Mouse (Mus musculus): ENCODE data around the gene Nt5e.
"Not testable (repeated sequence)": the region's sequence is repeated elsewhere in the genome, so short reads cannot be mapped to it uniquely, and the experiment has no call there.

The Nt5e gene

GRCm38 (mm10) chr9:88326930-88327901 lies at the start of gene Nt5e:
Gene Nt5e (plus strand): TSS chr9:88327197.
- no peak for DNase-seq (ENCODE audit: low read depth)

GRCm38 (mm10) chr9:88277588-88277987 lies 49.4 kb upstream of the Nt5e start:
- no peak for DNase-seq (ENCODE audit: low read depth)

GRCm38 (mm10) chr9:88279728-88280127 lies 47.3 kb upstream of the Nt5e start:
- no peak for DNase-seq (ENCODE audit: low read depth)

GRCm38 (mm10) chr9:88289568-88290168 lies 37.3 kb upstream of the Nt5e start:
- peak; percentile 50 for DNase-seq (ENCODE audit: low read depth)

GRCm38 (mm10) chr9:88292836-88293370 lies 34.1 kb upstream of the Nt5e start:
- DNase-seq (ENCODE audit: low read depth), result peak; percentile 76

- DNase-seq (ENCODE audit: low read depth), result no peak
Observed at GRCm38 (mm10) chr9:88295798-88296197, 31.2 kb upstream of the Nt5e start.

- DNase-seq (ENCODE audit: low read depth), result no peak
Observed at GRCm38 (mm10) chr9:88296321-88296720, 30.7 kb upstream of the Nt5e start.

GRCm38 (mm10) chr9:88297244-88297643 lies 29.8 kb upstream of the Nt5e start:
- not testable (repeated sequence) for DNase-seq (ENCODE audit: low read depth)

GRCm38 (mm10) chr9:88297871-88298658 lies 28.9 kb upstream of the Nt5e start:
- DNase-seq (ENCODE audit: low read depth), result no peak

- no peak for DNase-seq (ENCODE audit: low read depth)
Observed at GRCm38 (mm10) chr9:88307019-88307618, 19.9 kb upstream of the Nt5e start.

- no peak for DNase-seq (ENCODE audit: low read depth)
Observed at GRCm38 (mm10) chr9:88309127-88309526, 17.9 kb upstream of the Nt5e start.

- no peak for DNase-seq (ENCODE audit: low read depth)
Observed at GRCm38 (mm10) chr9:88319226-88319625, 7.8 kb upstream of the Nt5e start.

- no peak for DNase-seq (ENCODE audit: low read depth)
Observed at GRCm38 (mm10) chr9:88324616-88325015, 2.4 kb upstream of the Nt5e start.

GRCm38 (mm10) chr9:88328666-88329065 lies 1.7 kb downstream of the Nt5e start:
- no peak for DNase-seq (ENCODE audit: low read depth)

- no peak for DNase-seq (ENCODE audit: low read depth)
Observed at GRCm38 (mm10) chr9:88329166-88329748, 2.3 kb downstream of the Nt5e start.

- no peak for DNase-seq (ENCODE audit: low read depth)
Observed at GRCm38 (mm10) chr9:88330316-88330715, 3.3 kb downstream of the Nt5e start.

GRCm38 (mm10) chr9:88332447-88332846 lies 5.5 kb downstream of the Nt5e start:
- no peak for DNase-seq (ENCODE audit: low read depth)

- peak; percentile 6 for DNase-seq (ENCODE audit: low read depth)
Observed at GRCm38 (mm10) chr9:88335839-88336238, 8.8 kb downstream of the Nt5e start.

GRCm38 (mm10) chr9:88340819-88341218 lies 13.8 kb downstream of the Nt5e start:
- DNase-seq (ENCODE audit: low read depth), result no peak

GRCm38 (mm10) chr9:88342241-88342640 lies 15.2 kb downstream of the Nt5e start:
- no peak for DNase-seq (ENCODE audit: low read depth)

- DNase-seq (ENCODE audit: low read depth), result peak; percentile 10
Observed at GRCm38 (mm10) chr9:88342701-88343100, 15.7 kb downstream of the Nt5e start.
